Mouse (Mus musculus) layer of hippocampus, adult 2 months (tissue): ENCODE data around the gene Erp27. TPM values are rescaled to one million over a fixed set of nuclear protein-coding genes. Genes with fewer than 3 reads are reported as not detected.

Experiments used
- DNase-seq, 2 experiments: peaks; one replicate each; pipeline ENCODE4 v3.0.0; 2022; ENCODE audit warnings: low spot score in 2 of 2
- H3K27ac ChIP-seq: fragments of 200-600 bp; 2 replicates; pipeline ENCODE4 v1.8.1; 2022
- H3K4me3 ChIP-seq: fragments of 200-600 bp; 2 replicates; pipeline ENCODE4 v1.8.1; 2022; ENCODE audit warnings: mild to moderate bottlenecking
- CTCF ChIP-seq: fragments of 200-600 bp; conservative IDR thresholded peaks from 2 replicates; pipeline ENCODE4 v1.8.1; 2022; ENCODE audit warnings: antibody characterized with exemption, mild to moderate bottlenecking, moderate library complexity
- total RNA-seq, 2 experiments: library from RNA; stranded (reverse); gene quantifications; 2 replicates each; pipeline ENCODE4 v1.2.3; 2021

Erp27 gene
- total RNA-seq, 2 experiments from 2014 or later, result 0.26 to 0.52 TPM

DNA sequence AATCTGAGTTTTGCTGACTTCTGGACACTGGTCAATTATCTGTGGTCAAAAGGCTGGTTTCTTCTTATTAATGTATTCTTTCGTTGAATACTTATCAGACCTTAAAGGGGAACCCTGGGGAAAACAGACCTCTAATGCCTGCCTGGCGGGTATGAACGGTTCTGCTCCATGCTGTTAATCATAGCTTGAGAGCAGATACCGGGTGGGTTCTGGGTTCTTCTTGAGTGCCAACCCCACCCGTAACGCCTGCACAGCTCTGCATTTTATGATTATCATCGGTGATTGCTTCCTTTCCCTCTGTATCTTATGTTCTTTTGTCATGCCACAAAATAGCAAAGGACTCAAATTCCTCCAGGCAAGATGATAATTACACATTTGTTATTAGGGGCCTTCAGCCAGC, 12.1 kb upstream of the Erp27 start:
- TF ChIP-seq CTCF, result no peak
- DNase-seq, result no peak
- Histone ChIP-seq H3K27ac (no peak overlapping the region), H3K4me3 (no peak overlapping the region)

DNA sequence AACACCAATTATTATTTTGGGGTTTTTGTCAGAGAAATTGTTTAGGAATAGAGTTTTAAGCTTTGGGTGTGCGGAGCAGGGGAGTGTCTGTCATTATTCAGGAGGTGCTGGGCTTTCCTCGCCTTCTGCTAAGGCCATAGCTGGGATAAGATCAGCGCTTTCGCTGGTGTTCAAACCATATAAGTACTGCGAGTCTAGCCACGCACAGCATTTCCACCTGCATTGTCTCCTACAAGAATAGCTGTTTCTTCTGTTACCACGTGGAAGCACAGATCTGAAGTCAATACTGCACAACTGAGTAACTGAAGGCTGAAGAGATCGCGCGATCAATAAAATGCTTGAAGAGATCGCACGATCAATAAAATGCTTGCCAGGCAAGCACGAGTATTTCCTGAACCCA, 9.3 kb upstream of the Erp27 start:
- DNase-seq, result no peak
- Histone ChIP-seq H3K4me3 (no peak overlapping the region), H3K27ac (peak overlapping the region; percentile 53; the same call in 1 of the 2 replicates)
- no peak for TF ChIP-seq CTCF

DNA sequence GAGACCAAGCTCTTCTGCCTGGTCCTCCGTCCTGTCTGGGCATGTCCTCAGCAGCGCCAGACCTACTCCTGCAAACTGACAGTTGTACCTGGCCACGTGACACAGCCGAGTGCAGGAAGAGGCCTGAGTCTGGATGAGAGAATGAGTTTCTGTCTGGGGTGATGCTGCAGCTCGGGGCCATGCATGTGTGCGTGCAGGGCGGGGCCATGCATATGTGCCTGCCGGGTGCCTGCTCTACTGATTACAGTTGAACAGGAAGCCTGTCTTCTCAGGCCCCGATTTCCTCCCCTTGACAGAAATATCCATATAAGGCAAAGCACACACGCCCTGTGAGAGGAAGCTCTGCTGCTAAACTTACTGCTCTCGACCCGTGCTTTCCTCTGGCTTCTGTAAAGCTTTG, 8.7 kb upstream of the Erp27 start:
- no peak for TF ChIP-seq CTCF
- no peak for DNase-seq
- no peak overlapping the region; the same call in 1 of the 2 replicates for H3K27ac ChIP-seq

DNA sequence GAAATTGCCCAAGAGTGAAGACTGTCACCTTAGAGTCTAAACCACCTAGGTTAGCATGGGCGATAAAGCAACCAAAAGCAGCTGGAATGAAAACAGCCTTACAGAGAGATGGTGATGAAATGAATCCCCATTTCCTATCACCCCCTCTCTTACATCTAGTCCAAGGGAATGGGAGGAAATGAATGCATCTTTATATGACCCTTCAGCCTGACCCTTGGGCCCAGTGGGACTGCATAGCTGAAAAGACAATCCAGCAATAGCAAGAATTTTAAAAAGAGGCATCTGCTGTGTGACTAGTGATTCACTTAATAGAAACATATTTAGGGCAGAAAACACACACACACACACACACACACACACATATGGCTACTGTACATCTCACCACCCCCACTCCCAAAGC, 5.6 kb upstream of the Erp27 start:
- no peak overlapping the region for H3K4me3 ChIP-seq
- TF ChIP-seq CTCF, result no peak
- H3K27ac ChIP-seq, result no peak overlapping the region
- no peak for DNase-seq

More for the DNA sequence above, 8.7 kb upstream of the Erp27 start:
- no peak overlapping the region for H3K4me3 ChIP-seq

DNA sequence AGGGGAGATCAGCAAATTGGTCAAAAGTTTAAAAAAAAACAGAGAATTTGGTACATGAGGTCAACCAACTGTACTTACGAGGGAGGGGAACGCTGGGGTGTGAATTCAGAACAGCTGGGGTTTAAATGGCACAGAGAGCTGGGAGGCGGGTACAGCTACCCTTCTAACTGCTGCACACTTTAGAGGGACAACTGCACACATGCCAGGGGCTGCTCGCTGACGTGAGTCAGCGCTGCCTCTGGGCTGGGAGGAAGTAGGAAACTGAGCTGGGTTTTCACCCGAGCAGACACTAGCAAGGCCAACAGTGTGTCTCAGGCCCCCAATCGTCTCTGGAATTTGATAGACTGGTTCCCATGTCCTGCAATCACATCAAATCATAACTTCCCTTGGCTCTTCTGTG, 3.1 kb upstream of the Erp27 start:
- DNase-seq, result no peak
- Histone ChIP-seq H3K27ac (no peak overlapping the region), H3K4me3 (no peak overlapping the region)
- no peak for TF ChIP-seq CTCF

DNA sequence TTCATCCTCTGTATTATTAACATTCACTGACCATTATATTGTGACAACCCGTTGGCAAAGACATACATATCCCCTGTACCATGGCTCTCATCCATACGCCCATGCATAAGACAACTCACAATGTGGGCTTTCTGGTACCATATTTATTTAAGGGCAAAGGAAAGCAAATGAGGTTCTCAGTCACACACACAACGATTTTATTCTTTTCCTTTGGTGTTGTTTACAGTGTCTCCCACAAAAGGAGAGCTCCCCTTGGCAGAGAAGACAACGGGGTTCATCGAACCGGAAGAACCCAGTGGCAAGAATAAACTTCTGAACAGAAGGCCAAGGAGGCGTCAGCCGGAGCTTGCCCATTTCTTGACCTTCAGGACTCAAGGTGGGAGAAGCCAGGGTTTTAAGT, 1.6 kb upstream of the Erp27 start, which contains the start of gene Pde6h:
Pde6h (plus strand) TSS at position 301 of the 400 bp plus-strand sequence.
- TF ChIP-seq CTCF, result no peak
- no peak for DNase-seq
- no peak within 1 kb of the TSS for H3K4me3 ChIP-seq
- no peak within 1 kb of the TSS for H3K27ac ChIP-seq

DNA sequence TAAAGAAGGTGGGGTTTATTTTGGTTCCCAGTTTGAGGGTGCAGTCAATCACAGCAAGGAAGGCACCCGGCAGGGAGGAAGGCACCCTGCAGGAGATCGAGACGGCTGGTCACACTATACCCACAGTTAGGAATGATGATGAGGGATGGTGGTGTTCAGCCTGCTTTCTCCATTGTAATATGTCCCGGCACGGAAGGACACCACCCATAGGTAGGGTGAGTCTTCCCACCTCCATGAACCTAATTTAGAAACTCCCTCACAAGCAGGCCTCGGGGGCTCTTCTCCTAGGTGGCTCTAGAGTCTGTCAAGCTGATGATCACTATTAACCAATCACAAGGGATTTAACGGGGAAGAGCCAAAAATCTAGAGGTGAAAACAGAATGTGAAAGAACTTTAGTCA, 891 bp upstream of the Erp27 start:
- Histone ChIP-seq H3K4me3 (no peak overlapping the region), H3K27ac (no peak overlapping the region)
- DNase-seq, result no peak
- no peak for TF ChIP-seq CTCF

DNA sequence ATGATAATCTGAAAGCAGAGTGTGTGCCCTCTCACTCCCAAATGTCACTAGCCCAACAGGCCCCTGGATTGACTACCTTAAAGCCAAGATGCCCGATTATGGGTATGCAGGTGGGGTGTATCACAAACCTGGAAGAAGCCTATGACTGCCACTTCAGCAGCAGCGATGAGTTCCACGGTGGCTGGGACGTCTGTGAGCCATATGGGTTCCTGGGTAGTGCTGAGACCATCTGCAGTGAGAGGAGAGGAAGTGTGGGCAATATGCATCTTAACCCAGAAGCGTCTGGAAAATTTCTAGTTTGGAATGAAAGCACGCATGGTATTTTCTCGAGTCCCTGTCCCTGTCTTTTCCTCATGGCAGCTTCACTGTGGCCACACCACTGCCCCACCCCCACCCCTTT, 379 bp downstream of the Erp27 start:
- no peak overlapping the region for H3K4me3 ChIP-seq
- no peak overlapping the region for H3K27ac ChIP-seq
- DNase-seq, result peak; percentile 53 to 58
- TF ChIP-seq CTCF, result no peak

DNA sequence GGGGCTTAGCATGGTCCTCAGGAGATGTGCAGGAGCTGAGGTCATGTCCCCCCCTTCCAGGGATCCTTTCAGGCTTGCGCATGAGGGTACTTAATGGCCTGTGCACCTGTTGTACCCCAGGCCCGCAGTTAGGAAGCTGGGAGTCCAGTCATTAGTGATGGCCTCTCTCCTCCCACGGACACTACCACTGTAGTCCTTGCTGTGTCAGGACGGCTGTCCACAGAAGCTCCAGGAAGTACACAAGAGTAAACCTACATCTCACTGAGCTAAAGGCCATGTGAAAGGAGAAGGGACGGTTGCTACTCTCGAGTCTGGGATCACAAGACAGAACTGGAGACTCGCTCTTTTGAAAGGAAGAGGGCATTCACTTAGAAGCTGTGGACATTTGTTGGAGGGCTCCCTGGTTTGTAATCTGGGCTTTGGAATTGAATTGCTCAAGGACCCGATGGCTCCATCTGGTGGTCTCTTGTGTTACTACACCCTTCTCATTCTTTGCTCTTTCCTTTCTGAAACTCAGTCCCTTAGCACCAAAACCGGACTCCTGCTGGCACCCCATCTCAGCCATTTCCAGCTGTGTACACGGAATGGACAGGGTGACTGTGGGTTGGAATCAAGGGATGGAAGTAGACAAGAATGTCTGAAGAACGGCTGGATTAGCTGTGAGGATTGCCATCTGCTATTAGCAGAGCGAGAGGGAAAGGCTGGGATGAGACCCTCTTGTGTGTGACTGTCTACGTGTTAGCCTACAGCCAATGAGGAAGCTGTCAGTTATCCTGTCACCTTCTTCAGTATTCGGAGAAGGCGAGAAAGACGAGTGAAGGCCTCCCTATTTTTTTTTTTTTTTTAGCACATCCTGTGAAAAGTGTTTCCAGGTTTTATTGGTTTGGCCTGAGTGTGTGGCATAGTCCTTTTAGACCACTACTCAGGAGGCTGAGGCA, 1.4 kb downstream of the Erp27 start:
- no peak overlapping the region for H3K4me3 ChIP-seq
- DNase-seq, result peak; percentile 66 to 84
- H3K27ac ChIP-seq, result no peak overlapping the region
- peak; percentile 93 for TF ChIP-seq CTCF

DNA sequence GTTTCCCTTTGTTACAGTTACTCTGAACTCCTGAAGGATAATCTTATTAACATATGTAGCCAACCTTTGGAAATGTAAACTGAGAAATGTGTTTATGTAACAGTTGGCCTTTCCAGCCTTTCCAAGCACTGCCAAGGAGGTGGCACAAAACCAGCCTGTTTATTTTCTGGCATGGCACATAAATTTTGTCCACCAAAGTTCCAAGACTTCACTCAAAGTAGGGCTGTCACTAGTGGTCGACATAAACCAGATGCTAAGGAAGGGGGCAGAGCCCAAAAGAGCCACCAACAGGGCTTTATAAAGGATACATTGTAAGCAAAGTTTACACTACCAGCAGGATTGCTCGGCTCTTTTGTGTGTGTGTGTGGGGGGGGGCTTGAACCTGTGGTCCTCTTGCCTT, 4.1 kb downstream of the Erp27 start:
- no peak for DNase-seq
- H3K4me3 ChIP-seq, result no peak overlapping the region
- no peak overlapping the region for H3K27ac ChIP-seq
- no peak for TF ChIP-seq CTCF

DNA sequence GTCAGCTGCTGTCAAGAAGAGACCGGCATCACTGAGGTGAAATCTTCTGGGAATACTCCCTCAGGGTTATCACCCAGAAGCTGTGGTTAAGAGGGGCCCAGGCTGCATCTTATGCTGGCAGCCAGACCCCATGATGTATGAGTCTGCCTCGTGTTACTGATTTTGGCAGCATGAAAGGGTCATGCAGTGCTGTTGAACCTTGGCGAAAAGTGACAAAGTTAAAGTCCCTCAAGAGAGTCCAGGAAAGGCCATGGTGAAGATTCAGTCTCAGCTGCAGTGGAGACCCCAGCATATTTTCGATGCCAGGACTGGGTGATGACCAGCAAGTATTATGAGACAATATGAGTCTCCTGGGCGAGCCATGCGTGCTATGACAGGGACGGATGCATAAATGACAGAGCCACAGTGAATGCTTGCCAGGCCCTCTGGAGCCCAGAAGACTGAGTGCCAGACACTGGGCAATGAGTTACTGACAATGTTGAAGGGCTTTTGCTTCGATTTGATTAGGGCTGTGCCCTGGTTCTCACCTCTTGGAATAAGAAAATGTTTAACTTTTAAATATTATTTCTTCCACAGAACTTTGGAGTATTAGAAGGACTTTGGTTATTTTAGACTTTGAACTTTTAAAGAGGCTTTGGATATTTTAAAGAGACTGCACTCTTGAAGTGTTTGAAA, 6.1 kb downstream of the Erp27 start:
- no peak overlapping the region for H3K27ac ChIP-seq
- H3K4me3 ChIP-seq, result no peak overlapping the region
- no peak for TF ChIP-seq CTCF
- no peak for DNase-seq

DNA sequence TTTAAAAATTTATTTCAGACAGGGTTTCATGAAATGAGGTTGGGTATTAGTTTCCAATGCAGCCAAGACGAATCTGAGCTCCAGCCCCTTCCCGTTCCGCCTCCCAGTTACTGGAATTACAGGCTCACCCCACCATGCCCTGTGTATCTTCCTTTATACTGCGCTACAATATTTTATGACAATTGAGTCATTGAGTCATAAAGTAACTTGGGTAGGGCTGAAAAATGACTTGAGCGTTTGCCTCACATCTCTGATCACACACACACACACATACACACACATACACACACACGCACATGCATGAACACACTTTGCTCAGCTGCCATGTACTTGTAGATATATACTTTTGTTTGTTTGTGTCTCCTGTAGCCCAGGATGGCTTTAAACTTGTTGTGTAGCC, 7.7 kb downstream of the Erp27 start:
- Histone ChIP-seq H3K27ac (no peak overlapping the region), H3K4me3 (no peak overlapping the region)
- no peak for DNase-seq
- no peak for TF ChIP-seq CTCF

DNA sequence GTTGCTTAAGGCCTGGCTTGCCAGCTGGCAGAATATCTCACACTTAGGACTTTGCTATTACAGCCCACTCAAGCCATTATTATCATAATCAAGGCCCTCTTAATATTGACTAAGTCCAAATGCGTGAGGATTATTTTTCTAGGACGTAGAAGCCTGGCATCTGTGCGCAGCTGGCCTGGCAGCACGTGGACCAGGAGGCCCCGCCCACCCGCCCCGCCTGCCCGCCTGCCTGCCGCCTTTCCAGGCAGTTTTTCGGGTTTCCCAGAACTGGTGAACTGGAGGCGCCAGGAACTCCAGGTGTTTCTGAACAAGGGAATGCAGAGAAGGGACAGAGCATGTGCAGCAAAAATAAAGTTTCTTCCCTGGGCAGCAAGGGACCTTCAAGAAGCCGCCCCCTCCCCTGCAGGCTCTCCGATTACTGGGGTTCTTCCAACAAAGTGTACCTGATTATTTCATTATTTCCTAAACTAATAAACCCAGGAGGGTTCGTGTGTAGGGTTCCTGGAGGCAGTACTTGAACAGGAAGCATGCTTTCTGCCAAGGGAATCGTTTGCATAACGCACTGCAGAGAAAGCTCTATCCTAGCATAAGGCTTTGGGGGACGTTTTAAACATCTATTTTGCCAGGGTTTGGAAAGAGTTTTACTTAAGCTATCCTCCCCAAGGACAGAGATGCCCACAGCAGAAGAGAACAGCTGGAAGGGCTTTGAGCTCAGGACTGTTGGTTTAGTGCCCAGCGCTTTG, 8.4 kb downstream of the Erp27 start:
- no peak for TF ChIP-seq CTCF
- no peak for DNase-seq
- no peak overlapping the region for H3K27ac ChIP-seq
- H3K4me3 ChIP-seq, result peak overlapping the region; percentile 36
